Mouse (Mus musculus): ENCODE measurements around the gene Iqch.
"Not testable (repeated sequence)": the region's sequence is repeated elsewhere in the genome, so short reads cannot be mapped to it uniquely, and the experiment has no call there.

Iqch gene

DNA sequence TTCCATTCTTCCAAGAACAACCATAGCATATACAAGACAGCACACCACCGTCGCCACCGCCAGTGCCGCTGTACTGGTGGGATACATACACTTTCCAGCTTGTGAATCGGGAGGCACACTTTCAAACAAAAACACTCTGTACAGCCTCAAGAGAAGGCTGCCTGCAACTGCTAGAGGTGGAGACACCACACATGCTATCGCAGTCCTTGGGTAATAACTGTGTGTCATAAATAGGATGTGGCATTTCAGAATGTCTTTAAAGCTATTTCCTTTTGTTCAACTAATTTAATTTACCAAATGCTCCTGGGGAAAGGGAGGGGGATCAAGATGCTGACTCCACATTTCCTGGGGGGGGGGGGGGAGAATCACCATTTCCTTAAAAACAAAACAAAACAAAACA, 34.0 kb downstream of the Iqch start:
- peak; percentile 12 for DNase-seq (ENCODE audit: low read depth)

GRCm38 (mm10) chr9:63563436-63563835, 38.9 kb downstream of the Iqch start:
- DNase-seq (ENCODE audit: low read depth) = no peak

GRCm38 (mm10) chr9:63561931-63562330, 40.4 kb downstream of the Iqch start:
- DNase-seq (ENCODE audit: low read depth) = no peak

GRCm38 (mm10) chr9:63556933-63557332, 45.4 kb downstream of the Iqch start:
- DNase-seq (ENCODE audit: low read depth) = no peak

DNA sequence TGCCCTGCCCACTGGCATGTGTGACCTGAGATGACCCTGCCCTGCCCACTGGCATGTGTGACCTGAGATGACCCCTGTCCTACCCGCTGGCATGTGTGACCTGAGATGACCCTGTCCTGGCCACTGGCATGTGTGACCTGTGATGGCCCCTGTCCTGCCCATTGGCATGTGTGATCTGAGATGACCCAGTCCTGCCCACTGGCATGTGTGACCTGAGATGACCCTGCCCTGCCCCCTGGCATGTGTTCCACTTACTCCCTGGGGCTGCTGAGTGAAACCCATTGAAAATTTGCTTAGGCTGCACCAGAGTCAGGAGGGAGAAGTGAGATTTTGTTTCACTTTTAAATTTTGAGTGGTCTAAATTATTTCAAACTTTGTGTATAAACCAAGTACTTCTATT, 46.0 kb downstream of the Iqch start:
- DNase-seq (ENCODE audit: low read depth) = no peak

GRCm38 (mm10) chr9:63555460-63555990, 46.8 kb downstream of the Iqch start:
- no peak for DNase-seq (ENCODE audit: low read depth)

DNA sequence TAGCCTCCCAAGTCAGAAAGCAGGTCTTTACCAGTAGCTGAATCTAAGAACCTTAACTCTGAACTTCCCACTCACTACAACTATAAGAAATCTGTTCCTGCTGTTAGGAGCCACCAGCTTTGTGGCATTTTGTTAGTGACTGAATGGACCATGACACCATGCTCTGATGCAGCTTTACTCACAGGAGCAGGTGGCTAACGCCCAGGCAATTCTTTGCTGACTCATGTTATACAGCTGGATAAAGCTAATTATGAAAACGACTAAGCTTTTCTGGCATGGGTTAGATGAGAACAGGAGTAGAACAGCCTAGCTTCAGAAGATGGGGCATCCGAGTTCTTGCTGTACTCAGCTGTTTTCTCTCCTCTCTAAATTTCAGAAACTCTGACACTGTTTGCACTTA, 48.7 kb downstream of the Iqch start:
- no peak for DNase-seq (ENCODE audit: low read depth)

GRCm38 (mm10) chr9:63550701-63551100, 51.6 kb downstream of the Iqch start:
- not testable (repeated sequence) for DNase-seq (ENCODE audit: low read depth)

DNA sequence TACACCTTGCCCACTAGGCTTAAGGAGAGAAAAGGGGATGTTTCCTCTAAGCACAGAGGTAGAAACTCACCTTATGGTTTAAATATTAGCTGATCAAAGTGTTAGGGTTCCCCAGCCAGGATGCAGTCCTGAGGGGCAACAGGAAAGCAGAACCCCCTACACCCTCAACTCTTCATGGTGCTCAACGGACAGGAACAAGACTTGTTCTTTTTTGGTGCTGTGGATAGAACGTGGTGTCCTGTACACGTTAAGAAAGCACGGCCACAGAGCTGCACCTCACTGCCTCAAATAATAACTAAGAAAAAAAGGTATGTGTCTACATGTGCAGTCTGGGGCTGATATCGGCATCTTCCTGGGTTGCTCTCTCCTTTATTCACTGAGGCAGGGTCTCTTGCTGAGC, 53.3 kb downstream of the Iqch start:
- no peak for DNase-seq (ENCODE audit: low read depth)

GRCm38 (mm10) chr9:63541926-63542325, 60.4 kb downstream of the Iqch start:
- no peak for DNase-seq (ENCODE audit: low read depth)

DNA sequence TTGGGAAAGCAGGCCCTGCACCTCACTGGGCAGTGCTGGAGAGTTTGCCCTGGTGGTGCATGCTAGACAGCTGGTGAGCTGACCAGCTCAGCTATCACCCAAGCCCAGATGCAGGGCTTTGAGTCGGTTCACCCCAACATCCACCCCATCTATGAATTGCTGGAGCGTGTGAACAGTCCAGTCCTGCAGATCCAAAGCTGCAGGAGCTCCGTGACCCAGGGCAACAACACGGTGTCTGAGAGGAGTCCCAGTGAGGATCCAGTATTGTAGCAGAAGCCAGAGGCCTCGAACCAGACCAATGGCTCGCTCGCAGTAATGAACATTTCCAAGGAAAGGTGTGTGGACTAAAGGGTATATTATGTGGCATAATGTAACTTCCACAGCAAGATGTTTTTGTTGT, 61.0 kb downstream of the Iqch start:
- no peak for DNase-seq (ENCODE audit: low read depth)

DNA sequence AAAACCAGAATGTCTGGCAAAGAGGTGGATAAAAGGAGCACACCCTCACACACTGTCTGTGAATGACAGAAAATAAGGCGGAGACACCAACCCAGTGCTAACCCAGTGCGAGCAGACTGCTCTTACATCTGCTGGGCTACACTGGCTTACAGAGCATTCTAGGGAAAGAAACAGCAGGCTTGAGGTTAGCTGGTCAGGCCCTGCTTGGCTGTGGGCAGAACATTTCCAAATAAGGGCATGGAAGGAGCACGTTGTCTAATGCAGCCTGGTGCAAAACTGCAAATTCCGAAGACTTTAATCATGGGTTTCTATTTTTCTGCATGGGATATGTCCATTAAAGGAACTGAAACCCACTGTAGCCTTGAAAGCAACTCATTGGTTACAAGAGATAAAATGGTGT, 64.8 kb downstream of the Iqch start:
- peak; percentile 3 for DNase-seq (ENCODE audit: low read depth)

DNA sequence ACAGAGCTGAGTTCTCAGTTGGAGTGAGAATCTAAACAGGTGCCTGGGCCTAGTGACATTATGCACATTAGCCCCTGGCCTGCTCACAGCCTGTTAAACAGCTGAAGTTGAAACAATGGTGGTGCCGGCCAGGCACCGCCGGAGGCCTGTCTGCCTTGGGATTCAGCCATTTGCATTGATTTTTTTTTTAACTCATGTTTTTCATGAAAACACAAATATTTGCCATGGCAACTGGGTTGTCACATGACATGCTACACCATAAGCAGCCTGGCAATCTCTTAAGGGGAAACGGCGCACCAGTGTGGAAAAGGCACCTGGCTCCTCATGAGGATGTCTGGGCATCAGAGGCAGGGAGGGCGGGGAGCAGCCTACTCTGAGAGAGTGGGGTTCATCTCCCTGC, 67.3 kb downstream of the Iqch start:
- no peak for DNase-seq (ENCODE audit: low read depth)

DNA sequence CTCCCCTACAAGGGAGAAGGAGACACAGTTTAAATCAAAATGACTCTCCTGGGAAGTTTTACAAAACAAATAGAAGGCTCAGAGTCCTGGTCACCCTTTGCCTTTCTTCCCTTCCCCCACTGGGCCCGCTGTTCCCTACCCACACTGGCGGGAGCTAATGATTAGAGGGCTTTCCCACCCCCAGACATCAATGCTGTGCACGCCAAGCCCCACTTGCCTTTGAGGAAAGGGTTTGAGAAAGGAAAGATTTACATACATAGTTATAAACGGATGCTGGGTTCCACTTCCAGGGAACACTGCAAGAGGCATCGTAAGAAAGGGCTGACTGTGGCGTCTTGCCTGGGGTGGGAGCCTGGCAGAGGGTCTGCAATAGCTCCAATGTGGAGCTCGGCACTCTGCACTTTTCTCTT, 67.9 kb downstream of the Iqch start:
- no peak for DNase-seq (ENCODE audit: low read depth)

DNA sequence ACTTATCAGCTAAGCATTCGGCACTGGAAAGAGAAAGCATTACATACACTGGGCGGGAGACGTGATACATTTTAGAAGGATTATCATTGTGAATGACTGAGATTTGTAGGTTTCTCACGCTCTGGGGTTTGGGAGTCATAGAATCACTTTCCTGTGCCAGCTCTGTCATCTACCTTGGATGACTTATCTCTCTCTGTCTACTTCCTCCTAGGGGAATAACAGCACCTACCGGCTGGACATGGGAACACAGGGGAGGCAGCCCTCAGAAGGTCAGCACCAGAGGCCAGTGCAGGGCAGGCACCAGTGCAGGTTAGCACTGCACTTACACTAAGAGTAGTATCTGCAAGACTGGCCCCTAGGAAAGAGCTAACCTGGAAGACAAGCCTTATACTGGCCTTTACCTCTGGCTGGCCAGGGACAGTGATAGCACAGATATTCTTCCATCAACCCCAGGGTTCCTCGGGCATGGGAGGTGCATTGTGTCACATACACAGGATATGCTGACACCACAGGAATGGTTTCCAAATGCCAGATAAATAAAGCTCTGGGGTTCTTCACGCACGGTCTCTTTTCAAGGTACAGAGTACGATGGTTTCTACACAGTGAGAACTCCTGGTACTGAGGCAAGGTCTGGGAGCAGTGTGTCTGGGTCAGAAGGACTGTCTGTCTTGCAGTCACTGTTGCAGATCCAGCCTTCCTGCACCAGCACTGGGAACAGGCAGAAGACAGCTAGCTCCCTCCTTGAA, 69.2 kb downstream of the Iqch start:
- no peak for DNase-seq (ENCODE audit: low read depth)

DNA sequence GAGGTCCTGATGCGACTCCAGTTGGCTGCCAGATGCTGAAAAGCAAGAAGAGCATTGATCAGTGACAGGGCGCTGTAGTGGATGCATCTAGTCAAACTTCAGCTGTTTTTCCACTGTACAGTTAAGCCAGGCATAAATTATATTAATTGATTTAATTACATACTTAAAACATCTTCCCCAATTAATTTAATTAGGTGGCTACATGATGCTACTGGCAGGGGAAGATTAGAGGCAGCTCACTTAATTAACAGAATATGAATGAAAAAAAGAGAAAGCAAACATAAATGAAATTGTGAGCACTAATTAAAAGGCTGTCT, 78.4 kb downstream of the Iqch start:
- DNase-seq (ENCODE audit: low read depth) = no peak

DNA sequence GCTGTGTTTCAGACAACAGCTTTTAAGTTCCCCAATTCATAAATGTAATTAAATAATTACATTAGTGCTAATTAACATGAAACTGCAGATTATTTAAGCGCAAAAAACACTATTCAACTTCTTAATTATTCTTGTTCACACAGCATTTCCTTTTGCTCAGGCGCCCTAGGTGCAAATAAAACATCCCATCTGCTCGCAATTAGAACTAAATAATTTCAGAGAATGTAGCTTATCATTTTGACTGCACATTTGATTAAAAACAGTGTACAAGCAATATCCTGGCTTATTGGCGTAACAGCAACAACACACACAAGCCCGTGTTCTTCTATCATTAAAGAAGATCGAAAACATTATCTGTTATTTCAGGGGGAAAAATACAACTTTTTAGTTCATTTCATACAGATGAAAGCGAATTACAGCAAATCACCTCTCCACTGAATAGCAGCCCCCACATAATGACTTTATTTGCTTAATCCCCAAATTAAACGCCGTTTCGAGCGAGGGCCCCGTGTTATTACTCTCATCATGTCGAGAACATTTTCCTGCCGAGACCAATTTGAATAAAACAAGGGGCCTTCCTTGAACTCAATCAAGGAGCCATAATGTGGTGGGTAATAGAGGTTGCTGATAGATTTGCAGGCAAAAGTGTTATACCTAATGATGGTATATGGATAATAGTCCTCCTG, 78.9 kb downstream of the Iqch start:
- DNase-seq (ENCODE audit: low read depth) = no peak

DNA sequence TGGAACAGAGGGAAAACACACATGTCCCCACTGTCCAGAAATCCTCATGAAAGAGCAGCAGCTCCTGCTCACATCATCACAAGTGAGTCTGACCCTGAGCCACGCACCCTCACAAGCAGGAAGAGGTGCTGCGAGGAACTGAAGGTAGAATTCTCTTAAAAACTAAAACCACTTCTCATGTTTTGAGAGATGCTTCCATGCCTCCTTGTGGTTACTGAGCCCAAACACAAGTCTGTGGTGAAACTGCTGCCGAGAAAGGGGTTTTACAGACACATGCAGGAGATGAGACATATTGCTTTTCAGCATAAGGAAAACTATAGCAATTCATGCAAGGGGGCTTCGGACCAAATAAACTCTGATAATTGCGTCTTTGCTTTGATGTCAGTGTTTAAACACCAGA, 89.4 kb downstream of the Iqch start:
- DNase-seq (ENCODE audit: low read depth) = peak; percentile 6

- no peak for DNase-seq (ENCODE audit: low read depth)
Measured at GRCm38 (mm10) chr9:63511034-63511433, 91.3 kb downstream of the Iqch start.

GRCm38 (mm10) chr9:63507110-63507509, 95.2 kb downstream of the Iqch start:
- DNase-seq (ENCODE audit: low read depth) = no peak

DNA sequence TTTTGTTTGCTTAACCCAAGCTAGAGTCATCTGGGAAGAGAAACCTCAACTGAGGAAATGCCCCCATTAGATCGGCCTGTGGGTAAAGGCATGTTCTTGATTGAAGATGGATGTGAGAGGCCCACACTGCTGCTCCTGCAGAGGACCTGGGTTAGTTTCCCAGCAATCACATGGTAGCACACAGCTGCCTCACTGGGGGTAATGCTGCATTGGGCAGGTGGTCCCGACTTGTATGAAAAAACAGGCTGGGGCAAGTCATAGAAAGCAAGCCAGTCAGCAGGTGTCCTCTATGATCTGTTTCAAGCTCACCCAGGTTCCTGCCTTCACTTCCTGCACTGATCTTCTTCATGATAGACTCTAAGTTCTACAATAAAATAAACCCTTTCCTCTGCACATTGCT, 98.4 kb downstream of the Iqch start:
- no peak for DNase-seq (ENCODE audit: low read depth)

DNA sequence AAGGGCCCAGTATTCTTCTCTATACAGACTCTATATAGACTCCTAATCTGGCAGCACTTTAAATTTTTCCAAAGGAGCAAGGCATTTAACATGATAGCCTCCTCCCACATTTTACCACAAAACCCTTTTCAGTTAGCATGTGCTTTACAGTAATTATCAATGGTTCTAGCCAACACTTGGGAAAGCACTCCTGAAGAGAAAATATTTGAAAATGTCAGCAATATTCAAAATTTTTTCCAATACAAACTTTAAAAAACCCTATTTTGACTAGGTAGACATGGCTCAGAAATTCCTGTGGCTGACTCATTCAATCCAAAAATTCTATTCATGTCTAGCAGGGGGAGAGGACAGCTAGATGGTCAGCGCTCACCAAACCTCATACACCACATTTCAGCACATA, 100.8 kb downstream of the Iqch start:
- DNase-seq (ENCODE audit: low read depth) = no peak

DNA sequence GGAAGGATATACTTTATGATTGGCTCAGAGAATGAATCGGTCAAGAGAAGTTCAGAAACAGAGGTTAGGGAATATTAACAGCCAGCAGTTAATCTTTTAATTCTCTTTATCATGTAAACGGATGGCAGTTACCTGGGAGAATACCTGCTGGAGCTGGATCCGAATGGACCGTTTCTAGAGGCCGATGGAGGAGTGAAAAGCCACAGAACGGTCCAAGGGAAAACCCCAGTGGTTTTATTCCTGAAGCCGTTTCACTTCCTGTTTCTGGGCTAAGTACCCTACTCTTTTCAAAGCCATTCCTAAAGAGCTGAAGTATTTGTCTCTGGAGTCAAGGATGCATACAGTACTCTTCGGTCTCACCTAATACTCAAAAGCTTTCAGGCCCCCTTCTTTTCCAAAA, 102.4 kb downstream of the Iqch start:
- DNase-seq (ENCODE audit: low read depth) = no peak

DNA sequence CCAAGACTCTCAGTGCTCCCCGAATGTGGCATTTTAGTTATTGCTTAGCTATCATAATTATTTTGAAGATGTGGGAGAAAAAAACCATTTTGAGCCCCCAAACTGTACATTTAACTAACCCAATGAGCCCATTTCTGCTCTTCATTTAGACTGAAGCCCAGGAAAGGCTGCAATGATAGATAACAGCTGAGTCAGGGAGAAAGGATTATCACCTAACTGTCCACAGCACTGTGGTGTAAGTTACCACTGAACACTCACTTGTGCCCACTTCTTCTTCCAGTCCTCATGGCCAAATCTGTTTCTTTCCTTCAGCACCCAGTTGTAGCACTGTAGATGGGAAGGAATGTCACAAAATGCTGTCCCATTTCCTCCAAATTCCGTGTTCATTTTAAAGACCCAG, 106.5 kb downstream of the Iqch start:
- DNase-seq (ENCODE audit: low read depth) = no peak

All from 416B (cell line).